Mouse (Mus musculus): ENCODE measurements around the gene Oaz3.

Gene Oaz3

DNA sequence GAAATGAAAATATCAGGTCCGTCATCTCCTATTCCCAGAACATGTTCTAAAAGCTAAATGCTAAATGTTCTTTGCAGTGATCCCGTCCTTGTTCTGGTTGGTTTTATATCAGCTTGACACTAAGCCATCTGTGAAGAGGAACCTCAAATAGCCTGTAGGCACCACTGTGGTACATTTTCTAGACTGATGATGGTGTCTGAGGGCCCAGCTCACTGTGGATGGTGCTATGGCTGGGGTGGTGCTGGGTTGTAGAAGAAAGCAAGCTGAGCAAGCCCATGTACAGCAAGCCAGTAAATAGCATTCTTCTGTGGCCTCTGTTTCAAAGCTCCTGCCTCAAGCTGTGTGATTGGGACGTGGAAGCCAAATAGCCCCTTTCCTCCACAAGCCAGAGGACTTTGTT lies 13.3 kb upstream of the Oaz3 start:
- no peak for DNase-seq (ENCODE audit: low spot score in 2 of 2)

DNA sequence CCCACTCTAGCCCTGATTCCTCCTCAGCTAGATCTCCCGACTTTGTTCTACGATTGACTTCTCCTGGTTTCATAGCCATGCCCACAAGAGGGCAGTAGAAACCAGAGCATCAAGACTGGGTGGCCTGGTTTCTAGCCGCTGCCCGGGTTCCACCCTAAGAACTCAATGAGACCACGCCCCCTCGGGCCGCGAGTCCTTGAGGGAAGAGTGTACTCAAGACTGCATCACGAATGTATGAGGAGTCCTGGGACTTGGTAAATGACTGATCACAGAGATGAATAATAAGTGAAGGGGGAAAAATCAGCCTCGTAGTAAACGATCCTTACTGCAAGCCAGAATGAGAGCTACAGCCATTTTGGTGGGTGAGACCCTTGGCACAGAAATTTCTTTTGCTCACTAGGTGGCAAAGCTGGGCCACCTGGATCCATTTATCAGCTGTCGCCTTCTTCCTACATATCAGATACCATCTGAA lies 12.8 kb upstream of the Oaz3 start:
- DNase-seq (ENCODE audit: low spot score in 2 of 2) = peak; percentile 72 to 81

DNA sequence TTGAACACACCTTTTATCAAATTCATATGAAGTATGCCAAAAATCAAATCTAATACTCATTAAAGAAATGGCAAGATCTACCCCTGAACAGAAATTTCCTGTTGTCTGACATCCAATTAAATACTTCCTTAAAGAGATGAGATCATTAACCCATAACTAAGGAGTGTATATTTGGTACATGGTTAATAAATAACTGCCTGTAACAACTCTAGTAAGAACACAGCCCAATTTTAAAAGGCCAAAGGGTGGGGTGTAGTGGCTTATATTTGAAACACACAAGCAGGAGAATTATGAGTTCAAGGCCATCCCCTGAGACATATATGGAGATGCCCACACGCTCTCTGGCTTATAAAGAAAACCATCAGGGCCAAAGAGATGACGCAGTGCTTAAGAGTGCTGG lies 5.7 kb upstream of the Oaz3 start:
- DNase-seq (ENCODE audit: low spot score in 2 of 2) = no peak

DNA sequence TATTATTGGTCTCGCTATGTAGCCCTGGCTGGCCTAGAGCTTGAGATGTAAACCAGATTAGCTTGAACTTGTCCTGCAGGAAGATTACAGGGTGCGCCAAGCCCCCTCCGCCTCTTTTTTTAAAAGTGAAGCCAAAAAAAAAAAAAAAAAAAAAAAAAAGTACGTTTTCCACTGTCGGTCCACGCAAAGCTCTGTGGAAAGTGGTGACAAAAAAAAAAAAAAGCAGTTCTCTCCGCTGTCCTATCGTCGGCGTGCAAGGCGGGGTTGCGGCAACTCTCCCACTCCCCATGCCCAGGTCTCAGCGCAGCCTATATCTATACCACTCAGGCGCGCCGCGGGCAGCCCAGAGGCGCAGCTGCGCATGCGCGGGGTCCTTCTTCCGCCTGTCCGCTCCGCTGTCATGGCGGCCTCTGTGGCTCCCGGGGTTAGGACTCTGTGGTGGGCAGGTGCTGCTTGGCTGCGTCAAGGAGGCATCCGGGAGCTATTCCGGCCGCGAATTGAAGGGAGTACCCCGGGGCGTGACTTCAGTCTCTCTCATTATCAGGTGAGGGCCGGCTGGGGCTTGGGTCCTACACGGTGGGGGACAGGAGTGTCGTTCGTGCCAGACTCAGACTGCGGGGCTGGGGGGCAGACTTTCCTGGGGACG lies 641 bp downstream of the Oaz3 start, which contains the start of gene Mrpl9:
Gene Mrpl9 (plus strand): TSS at position 368 of the 646 bp plus-strand sequence.
- peak; percentile 89 to 93 for DNase-seq (ENCODE audit: low spot score in 2 of 2)

DNA sequence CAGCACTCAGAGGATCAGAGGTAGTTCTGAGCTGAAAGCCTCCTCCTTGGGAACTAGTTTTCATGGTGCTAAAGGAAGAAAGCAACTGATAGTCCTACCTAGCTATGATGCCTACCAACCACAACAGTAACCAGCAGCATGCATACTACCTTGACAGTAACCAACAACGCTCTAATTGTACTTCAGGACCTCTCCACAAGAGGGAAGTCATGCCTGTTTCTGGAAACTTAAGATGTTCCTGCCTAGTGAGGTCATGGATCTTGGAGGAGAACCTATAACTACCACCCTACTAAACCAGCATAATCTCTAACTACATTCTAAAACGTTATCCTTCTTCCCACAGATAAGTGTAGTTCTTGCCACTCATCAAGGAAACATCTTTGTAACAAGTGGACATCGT lies 2.5 kb downstream of the Oaz3 start:
- DNase-seq (ENCODE audit: low spot score in 2 of 2) = no peak

DNA sequence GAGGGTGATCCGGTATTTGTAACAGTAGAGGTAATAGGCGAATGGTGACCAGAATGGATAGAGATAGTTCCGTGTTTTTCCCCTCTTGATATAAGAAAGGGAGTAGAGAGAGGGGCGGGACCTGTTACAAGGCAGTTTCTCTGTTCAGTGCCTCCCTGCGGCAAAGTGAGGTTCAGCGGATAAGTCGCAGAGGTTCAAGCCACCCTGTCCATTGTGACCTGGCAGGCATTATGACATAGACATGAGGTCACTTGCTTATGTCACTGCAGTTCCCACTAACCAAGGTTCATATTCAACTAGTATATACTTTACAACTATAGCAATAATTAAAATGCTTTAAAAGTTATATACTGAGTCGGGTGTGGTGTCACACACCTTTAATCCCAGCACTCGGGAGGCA lies 7.3 kb downstream of the Oaz3 start:
- DNase-seq (ENCODE audit: low spot score in 2 of 2) = no peak

DNA sequence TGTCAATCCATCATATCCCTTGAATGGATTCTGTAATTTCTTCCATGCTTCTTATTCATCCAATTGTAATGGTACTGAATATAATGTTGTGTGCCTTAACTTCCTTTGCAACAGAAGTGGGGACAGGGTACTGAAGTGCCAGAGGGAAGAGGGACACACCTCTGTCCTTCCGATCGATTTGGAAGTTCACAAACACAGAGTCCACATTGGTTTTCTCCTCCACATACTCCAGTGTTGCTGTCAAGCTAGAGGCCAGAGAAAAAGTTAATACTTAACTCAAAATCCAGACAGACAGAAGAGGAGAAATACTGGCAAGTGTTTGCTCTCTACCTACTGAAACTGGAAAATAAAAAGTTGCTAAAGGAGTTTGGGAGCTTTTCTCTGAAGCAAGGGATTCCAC lies 9.4 kb downstream of the Oaz3 start:
- no peak for DNase-seq (ENCODE audit: low spot score in 2 of 2)

DNA sequence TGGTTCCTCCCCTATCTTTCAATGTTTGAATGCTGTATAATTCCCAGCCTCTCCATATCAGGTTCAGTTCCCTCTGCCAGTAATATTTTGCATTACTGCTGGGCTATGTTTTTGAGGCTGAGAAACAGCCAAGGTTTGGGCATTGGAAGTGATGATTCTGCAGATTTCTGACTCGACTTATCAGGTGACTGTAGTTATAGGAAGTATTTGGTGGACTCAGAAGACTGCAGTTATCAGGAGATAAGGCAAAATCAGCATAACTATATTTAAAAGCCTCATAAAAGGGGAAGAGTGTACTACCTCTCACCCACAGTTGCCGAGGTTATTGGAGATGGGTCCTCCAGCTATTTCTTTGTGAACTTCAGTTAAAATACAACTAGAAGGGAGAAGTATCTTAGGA lies 12.7 kb downstream of the Oaz3 start:
- no peak for DNase-seq (ENCODE audit: low spot score in 2 of 2)

DNA sequence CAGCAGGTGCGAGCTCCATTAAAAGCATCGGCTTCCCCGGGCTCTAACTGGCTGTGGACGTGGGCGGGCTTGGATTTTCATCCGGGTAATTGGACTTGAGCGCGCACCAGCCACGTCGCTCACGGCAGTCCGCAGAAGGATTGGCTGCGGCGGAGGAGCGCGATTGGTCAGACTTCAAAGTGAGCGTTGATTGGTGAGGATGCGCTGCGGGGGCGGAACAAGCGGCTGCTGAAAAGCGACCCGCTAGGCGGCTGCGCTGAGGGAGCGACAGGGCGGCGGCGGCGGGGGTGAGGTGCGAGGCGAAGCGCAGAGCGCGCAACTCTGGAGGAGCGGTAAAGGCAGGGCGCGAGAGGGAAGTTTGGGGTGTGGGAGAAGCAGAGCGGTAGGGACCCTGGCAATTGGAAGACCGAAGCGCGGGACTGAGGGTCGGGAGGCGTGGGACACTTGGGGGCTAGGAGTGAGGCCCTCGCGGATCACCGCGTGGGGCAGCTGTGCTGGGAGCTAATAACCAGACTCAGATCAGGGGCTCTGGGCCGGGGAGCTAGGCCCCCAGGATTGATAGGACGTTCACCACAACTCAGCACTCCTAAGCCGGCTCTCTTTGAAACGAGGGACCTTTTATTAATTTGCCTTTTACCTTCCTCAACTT lies 30.6 kb downstream of the Oaz3 start, which contains the start of gene Tdrkh:
Gene Tdrkh (plus strand): TSS at position 243 of the 649 bp plus-strand sequence.
- DNase-seq (ENCODE audit: low spot score in 2 of 2) = peak; percentile 97 to 98

DNA sequence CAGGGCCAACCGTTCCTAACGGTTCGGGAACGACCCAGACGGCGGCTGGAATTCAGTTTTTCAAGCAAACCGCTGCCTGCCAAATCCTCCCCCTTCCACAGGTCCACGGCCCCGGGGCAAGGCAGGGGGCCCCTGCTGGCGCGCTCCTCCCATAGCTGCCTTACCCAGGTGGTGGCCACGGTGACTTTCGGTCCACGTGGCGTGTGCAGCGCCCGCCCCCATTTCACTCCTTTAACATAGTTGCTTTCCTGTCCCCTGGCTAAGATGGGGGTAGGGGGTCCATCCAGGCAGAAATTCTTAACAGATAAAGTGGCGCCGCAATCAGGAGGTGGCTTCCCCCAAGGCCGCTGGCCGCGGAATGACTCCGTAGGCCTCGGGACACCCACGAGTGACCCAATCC lies 31.2 kb downstream of the Oaz3 start:
- DNase-seq (ENCODE audit: low spot score in 2 of 2) = no peak

DNA sequence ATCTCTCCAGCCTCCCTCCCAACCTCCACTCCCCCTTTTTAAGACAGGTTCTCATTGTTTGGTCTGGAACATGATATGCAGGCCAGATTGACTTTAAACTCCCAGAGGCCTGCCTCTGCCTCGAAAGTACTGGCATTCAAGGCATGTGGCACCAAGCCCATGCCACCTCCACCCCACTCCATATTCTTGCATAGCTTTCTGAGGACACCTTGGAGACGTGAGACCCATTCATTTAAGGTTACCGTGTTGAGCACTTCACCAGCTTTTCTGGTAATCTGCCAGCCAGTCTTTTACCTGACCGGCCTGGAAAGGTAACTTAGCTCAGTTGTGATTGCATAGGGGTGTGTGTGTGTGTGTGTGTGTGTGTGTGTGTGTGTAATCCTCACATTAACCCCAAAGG lies 38.2 kb downstream of the Oaz3 start:
- DNase-seq (ENCODE audit: low spot score in 2 of 2) = no peak

DNA sequence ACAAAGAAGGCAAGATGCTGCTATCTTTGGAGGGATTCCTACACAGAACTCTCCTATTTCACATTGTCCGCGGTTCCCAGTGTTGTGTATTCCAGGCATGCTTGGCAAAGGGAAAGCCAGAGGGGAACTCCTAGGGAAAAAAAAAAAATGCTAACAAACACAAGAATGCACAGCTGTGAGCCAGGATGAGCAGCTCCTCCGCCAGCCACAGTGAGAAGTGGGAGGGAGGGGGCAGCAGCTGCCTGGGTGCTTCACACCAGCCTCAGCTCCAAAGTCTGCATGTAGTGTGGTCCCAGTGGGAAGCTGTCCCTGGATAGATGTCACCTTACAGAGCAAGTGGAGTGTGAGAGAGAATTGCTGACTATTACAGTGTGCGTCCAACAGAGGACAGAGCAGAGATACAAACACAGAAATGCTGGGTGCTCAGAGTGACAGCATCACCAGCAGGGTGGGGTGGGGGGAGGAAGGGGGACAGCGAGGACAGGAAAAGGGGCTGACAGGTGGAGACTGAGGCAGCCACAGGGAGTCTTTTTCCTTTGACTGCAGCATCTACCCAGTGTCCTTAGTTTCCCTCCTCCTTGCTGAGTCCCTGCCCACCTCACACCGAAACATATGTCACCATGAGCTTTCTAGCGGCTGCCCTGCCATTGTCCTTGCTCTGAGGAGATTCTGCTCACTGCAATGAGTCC lies 39.2 kb downstream of the Oaz3 start:
- peak; percentile 37 to 44 for DNase-seq (ENCODE audit: low spot score in 2 of 2)

DNA sequence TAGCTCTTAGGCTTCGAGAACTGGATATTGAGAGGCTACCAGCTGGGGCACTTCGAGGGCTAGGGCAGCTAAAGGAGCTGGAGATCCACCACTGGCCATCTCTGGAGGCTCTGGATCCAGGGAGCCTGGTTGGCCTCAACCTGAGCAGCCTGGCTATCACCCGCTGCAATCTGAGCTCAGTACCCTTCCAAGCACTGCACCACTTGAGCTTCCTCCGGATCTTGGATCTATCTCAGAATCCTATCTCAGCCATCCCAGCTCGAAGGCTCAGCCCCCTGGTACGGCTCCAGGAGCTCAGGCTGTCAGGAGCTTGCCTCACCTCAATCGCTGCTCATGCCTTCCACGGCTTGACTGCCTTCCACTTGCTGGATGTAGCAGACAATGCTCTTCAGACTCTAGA lies 41.3 kb downstream of the Oaz3 start:
- no peak for DNase-seq (ENCODE audit: low spot score in 2 of 2)

DNA sequence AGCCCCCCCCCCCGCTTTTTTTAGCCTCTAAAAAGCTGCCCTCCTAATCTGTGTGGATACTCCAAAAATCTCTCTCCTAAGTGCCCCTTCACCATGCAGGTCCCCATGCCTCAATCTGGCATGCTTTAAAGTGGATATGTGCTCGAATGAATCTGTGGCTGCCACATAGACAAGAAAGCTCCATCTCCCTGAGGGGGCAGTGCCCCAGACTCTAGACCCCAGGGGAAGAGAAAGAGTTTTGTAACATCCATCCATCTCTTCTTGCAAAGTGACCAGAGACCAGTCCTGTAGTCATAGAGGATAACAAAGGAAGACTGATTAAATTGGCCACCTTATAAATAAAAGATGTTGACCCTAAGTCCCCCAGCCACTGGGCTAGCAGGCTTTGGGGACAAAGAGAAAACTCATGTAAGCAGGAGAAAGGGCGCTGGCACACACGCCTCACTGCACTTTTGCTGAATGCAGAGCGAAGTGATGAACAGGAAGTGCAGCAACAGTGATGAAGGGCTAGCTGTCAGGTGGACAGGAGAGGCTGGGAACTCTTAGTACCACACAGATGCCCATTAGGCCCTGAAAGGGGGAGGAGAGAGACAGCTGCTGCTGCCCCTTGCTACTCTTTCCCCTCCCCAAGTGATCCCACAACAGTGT lies 43.9 kb downstream of the Oaz3 start:
- DNase-seq (ENCODE audit: low spot score in 2 of 2) = no peak

DNA sequence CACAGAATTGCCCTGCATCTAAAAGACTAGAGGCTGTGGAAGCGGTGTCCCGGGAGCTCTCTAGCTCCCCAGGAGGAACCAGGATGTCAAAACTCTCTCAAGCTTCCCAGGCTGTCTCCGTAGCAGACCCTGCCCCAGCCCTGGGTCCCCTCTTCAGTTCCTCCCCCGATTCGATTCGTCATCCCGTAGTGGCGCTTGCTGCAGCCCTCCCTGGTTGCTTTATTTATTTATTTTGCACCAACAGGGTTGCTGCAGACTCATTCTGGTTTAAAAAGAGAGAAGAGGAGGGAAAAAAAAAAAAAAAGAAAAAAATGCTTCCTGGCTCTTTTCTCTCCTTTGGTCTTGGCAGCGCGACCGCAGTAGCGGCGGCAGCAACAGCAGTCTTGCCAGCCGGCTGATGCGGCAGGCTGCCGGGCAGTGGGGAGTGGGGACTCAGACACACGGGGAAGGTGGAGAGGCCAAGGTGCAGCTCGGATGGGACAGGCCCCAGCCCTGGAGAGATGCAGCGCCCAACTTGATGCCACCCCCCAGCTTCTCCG lies 44.7 kb downstream of the Oaz3 start:
- DNase-seq (ENCODE audit: low spot score in 2 of 2) = peak; percentile 27 to 31

DNA sequence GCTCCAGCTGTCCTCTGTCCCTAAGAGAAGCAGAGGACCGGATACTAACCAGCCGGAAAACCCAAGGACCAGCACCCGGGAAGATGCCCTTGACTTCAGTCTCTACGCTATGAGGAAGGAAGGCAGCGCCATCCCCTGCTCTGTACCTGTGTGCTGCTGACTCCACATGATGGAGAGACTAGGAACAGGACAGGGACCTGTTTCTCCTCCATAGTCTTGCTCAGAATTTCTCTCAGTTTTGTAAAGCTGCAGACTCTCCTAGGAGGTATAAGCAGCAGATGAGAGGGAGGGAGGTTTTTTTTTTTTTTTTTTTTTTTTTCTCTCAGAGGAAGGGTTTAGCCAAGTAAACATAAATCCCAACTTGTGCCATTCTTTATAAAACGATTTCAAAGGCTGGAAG lies 45.5 kb downstream of the Oaz3 start, which contains the start of gene Lingo4:
Gene Lingo4 (plus strand): TSS at position 301 of the 400 bp plus-strand sequence.
- no peak for DNase-seq (ENCODE audit: low spot score in 2 of 2)

DNA sequence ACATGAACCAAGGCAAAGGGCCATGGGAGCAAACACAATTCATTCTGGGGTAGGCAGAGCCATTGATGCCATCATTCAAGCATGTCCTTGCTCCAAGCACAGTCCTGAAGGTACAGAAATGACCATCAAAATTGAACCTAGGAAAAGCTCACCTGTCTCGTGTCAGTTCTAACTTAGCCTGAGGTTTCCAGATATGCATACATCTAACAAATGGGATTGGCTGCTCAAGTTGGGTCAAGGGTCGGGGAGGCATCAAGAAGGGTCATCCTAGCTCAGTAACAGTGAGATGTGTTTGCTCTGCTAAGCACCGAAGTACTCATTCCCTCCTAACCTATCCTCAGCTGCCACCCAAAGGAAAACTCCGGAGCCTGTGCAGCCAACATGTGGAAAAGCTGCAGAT lies 46.9 kb downstream of the Oaz3 start:
- no peak for DNase-seq (ENCODE audit: low spot score in 2 of 2)

DNA sequence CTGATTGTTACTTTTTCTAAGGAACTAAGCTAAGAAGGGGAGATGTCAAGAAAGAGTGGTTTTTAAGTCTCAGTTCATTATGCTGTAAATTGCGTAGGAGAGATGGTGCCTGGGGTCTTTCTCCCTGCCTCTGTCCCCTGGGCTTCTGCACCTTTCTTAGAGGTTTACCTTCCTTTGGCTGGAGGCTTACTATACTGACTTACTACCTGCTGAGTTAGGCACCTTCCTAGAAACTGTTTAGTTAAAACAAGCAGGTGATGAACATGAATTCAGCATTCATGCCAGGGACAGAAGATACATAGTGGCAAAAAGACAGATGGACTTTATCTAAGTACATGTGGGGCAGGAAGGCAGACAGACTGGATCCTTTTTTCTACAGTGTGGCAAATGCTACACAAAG lies 47.4 kb downstream of the Oaz3 start:
- DNase-seq (ENCODE audit: low spot score in 2 of 2) = no peak

DNA sequence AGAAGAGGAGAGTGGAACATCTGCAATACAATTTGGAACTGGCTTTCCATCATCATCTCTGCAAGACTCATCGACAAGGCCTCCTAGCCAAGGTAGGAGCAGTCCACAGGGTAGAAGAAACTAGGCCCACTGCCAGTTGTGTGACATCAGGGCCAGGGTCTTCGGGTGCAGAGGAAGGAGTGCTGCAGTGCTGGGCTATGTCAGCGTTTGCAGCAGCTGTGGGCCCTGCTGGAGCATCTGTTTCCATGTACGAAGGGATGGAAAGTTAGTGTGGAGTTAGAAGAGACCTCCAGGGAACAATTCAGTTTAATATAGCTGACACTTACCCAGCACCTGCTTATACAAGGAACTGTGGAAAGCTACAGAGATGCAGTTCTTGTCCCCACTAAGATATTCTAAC lies 50.7 kb downstream of the Oaz3 start:
- DNase-seq (ENCODE audit: low spot score in 2 of 2) = no peak

DNA sequence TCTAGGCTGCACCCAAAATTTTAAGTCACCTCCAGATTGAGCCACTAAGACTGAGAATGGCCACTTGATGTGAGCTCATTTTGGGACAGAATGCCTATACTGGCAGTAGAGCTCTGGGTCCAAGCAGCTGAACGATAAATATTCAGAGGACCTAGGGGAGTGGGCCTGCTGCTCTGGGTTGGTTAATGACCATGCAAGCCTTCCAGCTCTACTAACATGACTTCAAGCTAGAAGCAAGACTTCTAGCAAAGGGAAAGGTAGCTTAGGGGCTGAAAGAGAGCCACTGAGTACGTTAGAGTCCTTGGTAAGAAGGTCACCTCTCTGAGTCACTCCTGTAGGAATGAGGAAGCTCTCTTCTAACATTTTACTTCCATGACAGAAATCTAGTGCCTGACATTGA lies 51.6 kb downstream of the Oaz3 start:
- DNase-seq (ENCODE audit: low spot score in 2 of 2) = no peak

DNA sequence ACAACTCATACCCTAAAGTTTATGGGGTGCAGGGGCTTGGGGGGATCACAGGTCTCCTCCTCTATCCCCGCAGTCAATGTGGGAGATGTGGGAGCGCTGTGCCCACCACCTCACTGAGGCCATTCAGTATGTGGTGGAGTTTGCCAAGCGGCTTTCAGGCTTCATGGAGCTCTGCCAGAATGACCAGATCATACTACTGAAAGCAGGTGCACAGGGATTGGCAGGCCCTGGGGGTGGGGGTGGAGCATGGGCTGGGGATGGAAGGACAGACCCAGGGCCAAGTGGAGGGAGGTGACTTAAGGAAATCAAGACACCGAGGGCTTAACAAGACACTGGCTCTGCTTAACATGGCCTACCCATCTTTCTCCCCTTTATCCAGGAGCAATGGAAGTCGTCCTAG lies 52.7 kb downstream of the Oaz3 start:
- no peak for DNase-seq (ENCODE audit: low spot score in 2 of 2)

DNA sequence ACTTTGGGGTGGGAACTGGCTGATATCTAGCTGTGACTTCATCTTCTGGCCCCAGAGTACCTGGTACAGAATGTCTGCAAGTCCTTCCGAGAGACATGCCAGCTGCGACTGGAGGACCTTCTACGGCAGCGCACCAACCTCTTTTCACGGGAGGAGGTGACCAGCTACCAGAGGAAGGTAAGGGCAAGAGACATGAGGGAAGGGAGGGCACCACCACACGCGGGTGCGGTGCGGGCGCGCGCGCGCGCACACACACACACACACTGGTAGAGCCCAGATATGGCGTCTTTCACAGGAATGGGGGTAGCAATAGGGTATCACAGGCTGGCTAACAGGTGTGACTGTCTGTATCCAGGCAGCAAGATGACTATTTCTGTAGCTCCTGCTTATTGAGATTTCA lies 54.3 kb downstream of the Oaz3 start:
- no peak for DNase-seq (ENCODE audit: low spot score in 2 of 2)
